Mouse (Mus musculus) G1E (cell line): ENCODE results near the gene Nuak1.

Experiments used
- CTCF ChIP-seq: IDR thresholded peaks from 2 replicates; pipeline ENCODE4 v1.5.1; 2012; ENCODE audit warnings: low read depth, low read length, inconsistent platforms, mixed read lengths
- GATA1 ChIP-seq: IDR thresholded peaks from 2 replicates; pipeline ENCODE4 v1.6.1; 2012; ENCODE audit warnings: borderline replicate concordance, low read length, inconsistent platforms, mixed read lengths
- TAL1 ChIP-seq: conservative IDR thresholded peaks from 2 replicates; pipeline ENCODE4 v1.6.1; 2012; ENCODE audit warnings: low read depth, low read length, inconsistent platforms, mixed read lengths

DNA sequence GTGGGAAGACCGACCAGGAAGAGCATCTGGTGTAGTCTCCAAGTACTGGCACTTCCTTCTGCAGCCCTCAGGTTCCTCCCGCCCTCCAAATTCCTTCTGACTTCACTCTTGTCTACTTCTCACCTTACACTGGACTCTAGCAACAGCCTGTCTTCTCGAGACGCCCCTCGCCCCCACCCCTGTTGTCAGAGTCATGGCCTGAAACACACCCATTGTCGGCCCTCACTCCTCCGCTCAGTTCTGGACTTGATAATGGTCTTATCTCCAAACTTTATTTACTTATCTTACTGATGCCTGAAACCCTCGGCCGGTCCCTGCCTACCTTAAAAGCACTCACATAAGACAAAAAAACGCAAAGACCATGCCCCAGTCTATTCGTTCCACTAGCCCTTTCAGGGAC is 1.4 kb upstream of the Nuak1 start:
- TF ChIP-seq CTCF (no peak), TAL1 (no peak), GATA1 (no peak)
